Mouse (Mus musculus): ENCODE data around the gene Lrfn4. TPM values are rescaled to one million over a fixed set of nuclear protein-coding genes. Genes with fewer than 3 reads are reported as not detected.

Gene Lrfn4
- polyA plus RNA-seq, 1 experiment from 2014 or later = 3.3 TPM

- H3K9me3 ChIP-seq (ENCODE audit: control insufficient read depth, low read length) = no peaks in the 10 kb centered on the region
- ATAC-seq (replicated peaks; ENCODE audit: low FRiP score) (no peak), DNase-seq (ENCODE audit: low spot score) (no peak)
- WGBS = 82% methylated on average over 11 of the region's 11 CpGs
- peaks cover 23% of the 10 kb centered on the region for H3K4me1 ChIP-seq (replicated peaks; ENCODE audit: control insufficient read depth, insufficient read depth, low read length)
- H3K27ac ChIP-seq (ENCODE audit: low read depth, low read length) = no peak overlapping the region
- H3K36me3 ChIP-seq (ENCODE audit: control insufficient read depth, insufficient read depth, low read length) = no peaks in the 10 kb centered on the region
- no peak overlapping the region for H3K9ac ChIP-seq (ENCODE audit: low read depth, low read length)
- H3K27me3 ChIP-seq (replicated peaks; ENCODE audit: control insufficient read depth, insufficient read depth, low read length) = no peaks in the 10 kb centered on the region
- H3K4me3 ChIP-seq (ENCODE audit: low read depth, low read length) = no peak overlapping the region
- no peak overlapping the region for H3K4me2 ChIP-seq
Observed at GRCm38 (mm10) chr19:4570237-4570613, 45.2 kb downstream of the Lrfn4 start.

- H3K4me2 ChIP-seq = peak overlapping the region; percentile 34
Observed at GRCm38 (mm10) chr19:4569356-4570236, 45.9 kb downstream of the Lrfn4 start.

DNA sequence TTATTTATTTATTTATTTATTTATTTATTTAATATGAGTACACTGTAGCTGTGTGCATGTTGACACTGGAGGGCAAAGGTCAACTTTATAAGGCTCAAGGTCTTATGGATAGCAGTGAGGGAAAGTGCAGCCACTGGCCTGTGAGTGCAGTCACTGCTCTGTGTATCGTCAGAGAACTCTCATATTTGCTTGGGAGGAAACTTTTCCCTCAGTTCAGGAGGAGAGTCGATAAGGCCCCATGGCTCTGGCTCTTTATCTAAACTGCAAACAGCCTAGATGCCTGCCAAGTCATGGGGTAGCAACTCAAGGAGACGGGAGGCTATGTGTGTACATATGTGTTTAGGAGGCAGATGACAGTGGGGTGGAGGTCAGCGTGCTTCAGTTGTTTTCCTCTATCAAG lies 46.6 kb downstream of the Lrfn4 start:
- peak overlapping the region; percentile 46; the same call in 1 of the 2 replicates for H3K9ac ChIP-seq (ENCODE audit: low read depth, low read length)
- 36% methylated on average over 4 of the region's 4 CpGs for WGBS
- peak overlapping the region; percentile 84 for H3K27ac ChIP-seq (ENCODE audit: low read depth, low read length)
- peak overlapping the region; percentile 34 for H3K4me2 ChIP-seq
- H3K9me3 ChIP-seq (ENCODE audit: control insufficient read depth, low read length) = no peaks in the 10 kb centered on the region
- H3K27me3 ChIP-seq (replicated peaks; ENCODE audit: control insufficient read depth, insufficient read depth, low read length) = no peaks in the 10 kb centered on the region
- no peak for DNase-seq (ENCODE audit: low spot score)
- no peak overlapping the region for H3K4me3 ChIP-seq (ENCODE audit: low read depth, low read length)
- no peaks in the 10 kb centered on the region for H3K36me3 ChIP-seq (ENCODE audit: control insufficient read depth, insufficient read depth, low read length)
- ATAC-seq (replicated peaks; ENCODE audit: low FRiP score) = peak; percentile 86
- H3K4me1 ChIP-seq (replicated peaks; ENCODE audit: control insufficient read depth, insufficient read depth, low read length) = peaks cover 23% of the 10 kb centered on the region

More at GRCm38 (mm10) chr19:4569356-4570236, 45.9 kb downstream of the Lrfn4 start:
- H3K9ac ChIP-seq (ENCODE audit: low read depth, low read length) = peak overlapping the region; percentile 46
- H3K27me3 ChIP-seq (replicated peaks; ENCODE audit: control insufficient read depth, insufficient read depth, low read length) = no peaks in the 10 kb centered on the region
- ATAC-seq (replicated peaks; ENCODE audit: low FRiP score) (no peak), DNase-seq (ENCODE audit: low spot score) (no peak)
- 76% methylated on average over 17 of the region's 17 CpGs for WGBS
- H3K36me3 ChIP-seq (ENCODE audit: control insufficient read depth, insufficient read depth, low read length) = no peaks in the 10 kb centered on the region
- peak overlapping the region; percentile 84 for H3K27ac ChIP-seq (ENCODE audit: low read depth, low read length)
- H3K9me3 ChIP-seq (ENCODE audit: control insufficient read depth, low read length) = no peaks in the 10 kb centered on the region
- H3K4me1 ChIP-seq (replicated peaks; ENCODE audit: control insufficient read depth, insufficient read depth, low read length) = peaks cover 23% of the 10 kb centered on the region
- H3K4me3 ChIP-seq (ENCODE audit: low read depth, low read length) = no peak overlapping the region

GRCm38 (mm10) chr19:4567665-4568064 lies 47.8 kb downstream of the Lrfn4 start:
- Histone ChIP-seq H3K9ac (ENCODE audit: low read depth, low read length) (peak overlapping the region; percentile 28), H3K27ac (ENCODE audit: low read depth, low read length) (peak overlapping the region; percentile 84), H3K27me3 (replicated peaks; ENCODE audit: control insufficient read depth, insufficient read depth, low read length) (no peaks in the 10 kb centered on the region)

DNA sequence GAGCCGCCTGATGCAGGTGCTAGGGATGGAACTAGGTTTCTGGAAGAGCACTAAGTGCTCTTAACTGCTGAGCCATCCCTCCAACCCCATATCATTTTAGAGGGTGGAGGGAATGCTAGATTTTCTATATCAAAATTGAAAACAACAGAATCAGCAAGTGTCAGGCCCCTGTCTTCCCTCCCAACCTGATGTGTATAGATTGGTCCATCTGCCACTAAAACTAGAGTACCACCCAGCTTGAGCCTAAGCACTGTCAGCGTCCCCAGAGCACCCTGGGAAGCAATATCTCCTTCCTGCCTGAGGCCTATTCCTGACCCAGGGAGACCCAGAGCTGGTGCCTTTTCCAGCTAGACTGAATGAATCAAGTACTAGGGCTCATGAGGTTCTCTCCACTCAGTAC lies 48.6 kb downstream of the Lrfn4 start:
- WGBS = 71% methylated on average over 2 of the region's 2 CpGs
- Histone ChIP-seq H3K4me2 (no peak overlapping the region), H3K27me3 (replicated peaks; ENCODE audit: control insufficient read depth, insufficient read depth, low read length) (no peaks in the 10 kb centered on the region), H3K9ac (ENCODE audit: low read depth, low read length) (no peak overlapping the region), H3K9me3 (ENCODE audit: control insufficient read depth, low read length) (no peaks in the 10 kb centered on the region), H3K4me3 (ENCODE audit: low read depth, low read length) (no peak overlapping the region), H3K27ac (ENCODE audit: low read depth, low read length) (peak overlapping the region; percentile 34; the same call in 1 of the 2 replicates), H3K36me3 (ENCODE audit: control insufficient read depth, insufficient read depth, low read length) (no peaks in the 10 kb centered on the region), H3K4me1 (replicated peaks; ENCODE audit: control insufficient read depth, insufficient read depth, low read length) (peaks cover 23% of the 10 kb centered on the region)
- DNase-seq (ENCODE audit: low spot score) (no peak), ATAC-seq (replicated peaks; ENCODE audit: low FRiP score) (peak; percentile 71)

More at GRCm38 (mm10) chr19:4567665-4568064, 47.8 kb downstream of the Lrfn4 start:
- Histone ChIP-seq H3K4me1 (replicated peaks; ENCODE audit: control insufficient read depth, insufficient read depth, low read length) (peaks cover 23% of the 10 kb centered on the region), H3K36me3 (ENCODE audit: control insufficient read depth, insufficient read depth, low read length) (no peaks in the 10 kb centered on the region), H3K4me3 (ENCODE audit: low read depth, low read length) (no peak overlapping the region), H3K4me2 (no peak overlapping the region), H3K9me3 (ENCODE audit: control insufficient read depth, low read length) (no peaks in the 10 kb centered on the region)
- WGBS = 59% methylated on average over 2 of the region's 2 CpGs
- no peak for ATAC-seq (replicated peaks; ENCODE audit: low FRiP score)
- DNase-seq (ENCODE audit: low spot score) = no peak

- H3K4me1 ChIP-seq (replicated peaks; ENCODE audit: control insufficient read depth, insufficient read depth, low read length) = peaks cover 23% of the 10 kb centered on the region
- no peak overlapping the region for H3K4me3 ChIP-seq (ENCODE audit: low read depth, low read length)
- ATAC-seq (replicated peaks; ENCODE audit: low FRiP score) (0 out of 2 replicates have a peak, but pooled peaks have one; percentile 29), DNase-seq (ENCODE audit: low spot score) (no peak)
- no peaks in the 10 kb centered on the region for H3K27me3 ChIP-seq (replicated peaks; ENCODE audit: control insufficient read depth, insufficient read depth, low read length)
- WGBS = 86% methylated on average over 5 of the region's 5 CpGs
- no peaks in the 10 kb centered on the region for H3K9me3 ChIP-seq (ENCODE audit: control insufficient read depth, low read length)
- H3K27ac ChIP-seq (ENCODE audit: low read depth, low read length) = no peak overlapping the region
- no peaks in the 10 kb centered on the region for H3K36me3 ChIP-seq (ENCODE audit: control insufficient read depth, insufficient read depth, low read length)
- H3K4me2 ChIP-seq = no peak overlapping the region
- H3K9ac ChIP-seq (ENCODE audit: low read depth, low read length) = no peak overlapping the region
Observed at GRCm38 (mm10) chr19:4565678-4566077, 49.8 kb downstream of the Lrfn4 start.

Small RNA genes within 50 kb of the gene (microRNA-seq; reads per million reads assigned to microRNA genes)
- gene Mir6986 (ENCODE audit: borderline number of aligned reads) = not detected

Other genes starting within 250 kb of the Lrfn4 start
- gene Kdm2a, start 217.4 kb downstream of the Lrfn4 start, polyA plus RNA-seq (2014; fragmentation: Nextera tagmentation; extraction: Ambion mirVana) = 39.8 and 40.2 TPM in 2 replicates
- 10.3 and 14.3 TPM in 2 replicates for gene Rhod, start 176.2 kb downstream of the Lrfn4 start, polyA plus RNA-seq (2014; fragmentation: Nextera tagmentation; extraction: Ambion mirVana)
- gene Syt12, start 138.2 kb downstream of the Lrfn4 start, polyA plus RNA-seq (2014; fragmentation: Nextera tagmentation; extraction: Ambion mirVana) = 0.26 and 0.27 TPM in 2 replicates
- 0.14 TPM in 1 of 2 replicates, not detected in the other for gene 2010003K11Rik, start 117.1 kb downstream of the Lrfn4 start, polyA plus RNA-seq (2014; fragmentation: Nextera tagmentation; extraction: Ambion mirVana)
- gene Pcx, start 105.2 kb downstream of the Lrfn4 start, polyA plus RNA-seq (2014; fragmentation: Nextera tagmentation; extraction: Ambion mirVana) = 18.6 and 21.0 TPM in 2 replicates
- 52.5 and 52.9 TPM in 2 replicates for gene Rce1, start 10.0 kb upstream of the Lrfn4 start, polyA plus RNA-seq (2014; fragmentation: Nextera tagmentation; extraction: Ambion mirVana)
- gene Gm960, start 83.0 kb upstream of the Lrfn4 start, polyA plus RNA-seq (2014; fragmentation: Nextera tagmentation; extraction: Ambion mirVana) = 0.82 and 2.0 TPM in 2 replicates
- 0.75 and 0.97 TPM in 2 replicates for gene Sptbn2, start 95.5 kb upstream of the Lrfn4 start, polyA plus RNA-seq (2014; fragmentation: Nextera tagmentation; extraction: Ambion mirVana)
- 36.0 and 44.0 TPM in 2 replicates for gene Rbm4b, start 140.8 kb upstream of the Lrfn4 start, polyA plus RNA-seq (2014; fragmentation: Nextera tagmentation; extraction: Ambion mirVana)
- 49.9 and 54.0 TPM in 2 replicates for gene Rbm4, start 178.2 kb upstream of the Lrfn4 start, polyA plus RNA-seq (2014; fragmentation: Nextera tagmentation; extraction: Ambion mirVana)
- gene Gm21992, start 195.9 kb upstream of the Lrfn4 start, polyA plus RNA-seq (2014; fragmentation: Nextera tagmentation; extraction: Ambion mirVana) = 19.4 and 30.1 TPM in 2 replicates
- gene Rbm14, start 196.0 kb upstream of the Lrfn4 start, polyA plus RNA-seq (2014; fragmentation: Nextera tagmentation; extraction: Ambion mirVana) = 92.4 and 104 TPM in 2 replicates
- gene Ccs, start 223.7 kb upstream of the Lrfn4 start, polyA plus RNA-seq (2014; fragmentation: Nextera tagmentation; extraction: Ambion mirVana) = 46.2 and 49.8 TPM in 2 replicates
- 0.05 TPM in 1 of 2 replicates, not detected in the other for gene Ccdc87, start 223.7 kb upstream of the Lrfn4 start, polyA plus RNA-seq (2014; fragmentation: Nextera tagmentation; extraction: Ambion mirVana)
- gene Ctsf, start 239.5 kb upstream of the Lrfn4 start, polyA plus RNA-seq (2014; fragmentation: Nextera tagmentation; extraction: Ambion mirVana) = 13.2 and 13.3 TPM in 2 replicates